In genomic region chr9:95442321-95442731, GRCm38 (mm10) we compare ENCODE assay signal across 8 mouse cellular contexts. TPM values are rescaled to one million over a fixed set of nuclear protein-coding genes. Genes with fewer than 3 reads are reported as not detected.
DNase-seq lines count a peak whose midpoint lies in the region; ATAC-seq and TF ChIP-seq lines count a peak whose summit lies in the region.

No protein-coding gene starts in this region.

- H3K27ac ChIP-seq in left cerebral cortex, adult 2 months: no peak overlapping the region

- TF ChIP-seq CTCF in left cerebral cortex, adult 2 months (IDR thresholded peaks at IDR 0.05): peak; percentile 53

- H3K4me3 ChIP-seq in left cerebral cortex, adult 2 months: peak overlapping the region; percentile 30; the same call in 1 of the 2 replicates

- DNase-seq in left cerebral cortex, adult 2 months (ENCODE audit: extremely low spot score in 1 of 2, low spot score in 2 of 2): peak in 1 of 2 experiments; percentile 41
- DNase-seq in left cerebral cortex, adult 11 months (ENCODE audit: low spot score): no peak
- peak; percentile 75 for DNase-seq in embryo, embryonic 10.5 days (ENCODE audit: low spot score)
- peak; percentile 20 to 59 for DNase-seq in heart, postnatal 10 days
- DNase-seq in left cerebral cortex, postnatal 36 days (ENCODE audit: low spot score in 2 of 2): peak; percentile 34 to 55
- DNase-seq in retina, embryonic 14.5 days (ENCODE audit: low spot score): peak; percentile 17

- intact Hi-C loops in left cerebral cortex, adult 2 months (cut with DNase I): no loop called here
- intact Hi-C loops in heart, postnatal 10 days (cut with DNase I): no loop called here
- intact Hi-C loops in left cerebral cortex, postnatal 36 days (cut with DNase I): no loop called here

- no peak for ATAC-seq in monocyte, adult 5-6 weeks (replicated peaks; ENCODE audit: insufficient number of reproducible peaks, low FRiP score, low TSS enrichment, poor library complexity, severe bottlenecking)
- no peak for ATAC-seq in erythroblast, adult 5-6 weeks (replicated peaks; ENCODE audit: low FRiP score, poor library complexity, severe bottlenecking)

RNA-seq across cellular contexts. Expression of gene Chst2, which starts 35.8 kb away (rescaled TPM):
- total RNA-seq in left cerebral cortex, adult 2 months (2021): 10 to 100 TPM; 66.8 to 67.4 TPM
- 1 to 10 TPM; 3.3 to 4.3 TPM for total RNA-seq in heart, postnatal 10 days (2021)
- total RNA-seq in left cerebral cortex, postnatal 36 days (2021): 10 to 100 TPM; 77.3 to 83.3 TPM
- total RNA-seq in monocyte, adult 5-6 weeks (2017): 0.10 to 0.32 TPM (median 0.19 TPM) in 3 replicates
- 0.21 TPM in 1 of 2 replicates, not detected in the other for total RNA-seq in erythroblast, adult 5-6 weeks (2015; ENCODE audit: low replicate concordance)
- total RNA-seq in erythroblast, adult 5-6 weeks (2017; ENCODE audit: low replicate concordance): not detected in 2 replicates

Comparison
In these comparisons a context has a peak if more than half of its experiments do, and no peak if none do; other contexts are left out.
1. RNA of gene Chst2, which starts 35.8 kb away (total RNA-seq): 77.3 to 83.3 TPM in left cerebral cortex, postnatal 36 days and 66.8 to 67.4 TPM in left cerebral cortex, adult 2 months; 3.3 to 4.3 TPM in heart, postnatal 10 days, 0.10 to 0.32 TPM in monocyte, adult 5-6 weeks and 0.21 TPM in erythroblast, adult 5-6 weeks; every median in the first group is over 10 times any median in the second.